Mouse (Mus musculus) heart, postnatal 0 days (tissue): Measurements from ENCODE around the gene Pank2. TPM values are rescaled to one million over a fixed set of nuclear protein-coding genes. Genes with fewer than 3 reads are reported as not detected.
"Not testable (repeated sequence)": the region's sequence is repeated elsewhere in the genome, so short reads cannot be mapped to it uniquely, and the experiment has no call there.

Experiments used
- ATAC-seq: fragments of 200-750 bp; cut with Nextera tagmentation; 2 replicates; pipeline ENCODE4 v1.8.0; 2017; ENCODE audit warnings: low read depth, moderate number of reproducible peaks, moderate library complexity; ENCODE audit not compliant: insufficient read depth
- DNase-seq: peaks from one replicate; pipeline ENCODE4 v3.0.0-alpha.2; 2016; ENCODE audit warnings: low spot score
- H3K27ac ChIP-seq: fragments of 300-500 bp; sonication (generic); 2 replicates; pipeline ENCODE4 v1.5.1; 2014; ENCODE audit warnings: low read depth, mild to moderate bottlenecking
- H3K27me3 ChIP-seq: fragments of 300-500 bp; sonication (generic); 2 replicates; pipeline ENCODE4 v1.6.1; 2014; ENCODE audit warnings: low read length, mixed read lengths; ENCODE audit not compliant: control insufficient read depth, insufficient read depth
- H3K36me3 ChIP-seq: fragments of 300-500 bp; sonication (generic); replicated peaks from 2 replicates; pipeline ENCODE4 v1.6.1; 2014; ENCODE audit warnings: low read length, mixed read lengths; ENCODE audit not compliant: control insufficient read depth, insufficient read depth
- H3K4me1 ChIP-seq: fragments of 300-500 bp; sonication (generic); 2 replicates; pipeline ENCODE4 v1.6.1; 2014; ENCODE audit warnings: antibody characterized with exemption; ENCODE audit not compliant: control insufficient read depth, insufficient read depth
- H3K4me2 ChIP-seq: fragments of 300-500 bp; sonication (generic); 2 replicates; pipeline ENCODE4 v1.6.1; 2014; ENCODE audit warnings: low read depth, mild to moderate bottlenecking, low read length, moderate library complexity
- H3K4me3 ChIP-seq: fragments of 300-500 bp; sonication (generic); 2 replicates; pipeline ENCODE4 v1.5.1; 2014; ENCODE audit warnings: low read depth, low read length
- H3K9ac ChIP-seq: fragments of 300-500 bp; sonication (generic); replicated peaks from 2 replicates; pipeline ENCODE4 v1.6.1; 2014; ENCODE audit warnings: low read depth, low read length, mixed read lengths
- H3K9me3 ChIP-seq: fragments of 300-500 bp; sonication (generic); replicated peaks from 2 replicates; pipeline ENCODE4 v1.6.1; 2016; ENCODE audit warnings: low read length; ENCODE audit not compliant: control insufficient read depth
- CTCF ChIP-seq: IDR thresholded peaks from 2 replicates; pipeline ENCODE4 v1.5.1; 2016; ENCODE audit warnings: antibody characterized with exemption, control low read depth, low read depth
- EP300 ChIP-seq: IDR thresholded peaks from 2 replicates; pipeline ENCODE4 v1.6.1; 2016; ENCODE audit warnings: antibody characterized with exemption, low read depth
- WGBS: fragments of 180-500 bp; shearing (Covaris S2); extraction: QIAGEN DNeasy Blood & Tissue Kit; methylation state at CpG from one replicate; pipeline ENCODE4 v1.1.7; 2014; 5-methylcytosine and 5-hydroxymethylcytosine counted together
- polyA plus RNA-seq: library from polyadenylated mRNA; unstranded; fragments of >200 nt; fragmentation: Nextera tagmentation; extraction: Ambion mirVana; gene quantifications from 2 replicates; pipeline ENCODE4 v1.2.1, GENCODE M21; 2015
- total RNA-seq: library from RNA; depleted of rRNA; stranded (reverse); fragments of >200 nt; gene quantifications from 2 replicates; pipeline ENCODE4 v1.2.3, GENCODE M21; 2014; ENCODE audit warnings: low replicate concordance

Pank2 gene
- total and polyA plus RNA-seq, 2 experiments from 2014 or later = 9.6 to 19.2 TPM

DNA sequence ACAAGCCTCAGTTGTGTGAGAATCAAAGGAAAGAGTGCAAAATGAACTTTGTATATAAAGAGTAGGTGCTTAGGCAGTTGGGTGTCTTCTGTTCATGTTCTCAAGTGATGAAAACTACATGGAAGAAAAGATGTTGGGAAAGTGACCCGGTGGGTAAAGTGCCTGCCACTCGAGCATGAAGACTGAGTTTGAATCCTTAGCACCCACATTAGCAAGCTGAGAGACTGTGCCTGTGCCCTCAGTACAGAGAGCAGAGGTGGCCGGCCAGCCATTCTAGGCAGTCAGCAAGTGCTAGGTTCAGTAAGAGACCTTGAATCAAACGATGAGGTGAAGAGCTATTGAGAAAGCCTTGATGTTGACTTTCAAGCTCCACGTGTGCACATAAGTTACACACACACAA is 14.4 kb downstream of the Pank2 start:
- ATAC-seq (no peak), DNase-seq (no peak)
- TF ChIP-seq EP300 = no peak
- TF ChIP-seq CTCF = no peak
- H3K9ac ChIP-seq = no peak overlapping the region
- H3K4me1 ChIP-seq = no peaks in the 10 kb centered on the region
- H3K27ac ChIP-seq = no peak overlapping the region
- no peak overlapping the region for H3K4me3 ChIP-seq
- peaks cover 72% of the 10 kb centered on the region for H3K36me3 ChIP-seq
- no peak overlapping the region for H3K4me2 ChIP-seq
- WGBS = 86% methylated on average over 5 of the region's 5 CpGs
- no peaks in the 10 kb centered on the region for H3K9me3 ChIP-seq
- no peaks in the 10 kb centered on the region for H3K27me3 ChIP-seq

DNA sequence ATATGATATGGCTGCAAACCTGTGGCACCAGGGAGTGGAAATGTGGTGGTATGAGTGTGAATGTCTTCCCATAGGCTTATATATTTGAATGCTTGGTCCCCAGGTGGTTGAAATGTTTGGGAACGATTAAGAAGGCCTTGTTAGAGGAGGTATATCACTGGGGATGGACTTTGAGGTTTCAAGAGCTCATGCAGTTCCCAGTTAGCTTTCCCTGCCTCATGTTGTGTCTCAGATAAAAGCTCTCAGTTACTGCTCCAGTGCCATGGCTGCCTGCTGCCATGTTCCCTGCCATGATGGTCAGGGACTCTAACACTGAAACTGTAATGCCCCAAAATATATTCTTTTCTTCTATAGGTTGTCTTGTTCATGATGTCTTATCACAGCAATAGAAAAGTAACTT is 19.3 kb downstream of the Pank2 start:
- Histone ChIP-seq H3K27me3 (no peaks in the 10 kb centered on the region), H3K36me3 (peaks cover 80% of the 10 kb centered on the region), H3K4me3 (no peak overlapping the region), H3K9me3 (no peaks in the 10 kb centered on the region), H3K9ac (no peak overlapping the region), H3K4me1 (no peaks in the 10 kb centered on the region), H3K27ac (no peak overlapping the region), H3K4me2 (no peak overlapping the region)
- DNase-seq = no peak
- 87% methylated on average over 1 of the region's 1 CpGs for WGBS
- TF ChIP-seq CTCF (no peak), EP300 (no peak)
- ATAC-seq = no peak

DNA sequence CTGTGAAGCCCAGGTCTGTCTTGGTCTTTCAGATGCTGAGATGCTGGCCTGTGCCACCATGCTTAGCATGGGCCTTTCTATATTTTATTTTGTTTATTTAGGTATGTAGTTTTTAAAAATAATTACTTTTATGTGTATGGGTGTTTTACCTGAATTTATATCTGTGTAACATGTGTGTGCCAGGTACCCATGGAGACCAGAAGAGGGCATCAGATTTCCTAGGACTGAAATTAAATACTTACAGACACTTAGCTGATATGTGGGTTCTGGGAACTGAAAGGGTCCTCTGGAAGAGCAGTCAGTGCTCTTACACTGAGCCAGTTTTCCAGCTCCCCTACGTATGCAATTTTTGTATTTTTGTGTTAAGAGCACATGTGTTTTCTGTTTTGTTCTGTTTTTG is 24.0 kb downstream of the Pank2 start:
- Histone ChIP-seq H3K27ac (no peak overlapping the region), H3K9ac (no peak overlapping the region), H3K4me2 (no peak overlapping the region), H3K27me3 (no peaks in the 10 kb centered on the region), H3K4me3 (no peak overlapping the region), H3K4me1 (no peaks in the 10 kb centered on the region), H3K9me3 (no peaks in the 10 kb centered on the region), H3K36me3 (peaks cover 70% of the 10 kb centered on the region)
- 92% methylated on average over 1 of the region's 1 CpGs for WGBS
- ATAC-seq (no peak), DNase-seq (no peak)
- TF ChIP-seq EP300 = no peak
- peak; percentile 31; the same call in 1 of the 2 replicates for TF ChIP-seq CTCF

DNA sequence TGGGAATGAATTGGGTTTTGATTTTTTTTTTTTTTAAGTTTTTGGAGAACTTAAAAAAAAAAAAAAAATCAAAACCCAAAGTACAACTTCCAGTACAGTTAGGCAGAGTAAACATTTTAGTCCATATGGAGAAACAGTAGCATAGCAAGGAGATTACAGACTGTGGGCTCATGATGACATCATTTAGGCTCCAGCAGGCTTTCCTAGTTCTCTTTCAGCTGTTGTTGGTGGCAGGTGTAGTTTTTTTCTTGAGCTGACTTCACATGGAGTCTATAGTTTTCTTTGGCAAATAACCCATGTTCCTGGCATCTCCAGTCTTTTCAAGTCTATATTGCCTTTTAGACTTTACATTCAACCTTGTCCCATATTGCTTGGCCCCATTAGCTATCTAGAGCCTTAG is 28.4 kb downstream of the Pank2 start:
- H3K9me3 ChIP-seq = no peaks in the 10 kb centered on the region
- H3K36me3 ChIP-seq = peaks cover 79% of the 10 kb centered on the region
- DNase-seq (no peak), ATAC-seq (no peak)
- H3K4me3 ChIP-seq = no peak overlapping the region
- no peaks in the 10 kb centered on the region for H3K4me1 ChIP-seq
- H3K4me2 ChIP-seq = no peak overlapping the region
- H3K9ac ChIP-seq = no peak overlapping the region
- TF ChIP-seq EP300 (no peak), CTCF (no peak)
- no peak overlapping the region for H3K27ac ChIP-seq
- no peaks in the 10 kb centered on the region for H3K27me3 ChIP-seq

DNA sequence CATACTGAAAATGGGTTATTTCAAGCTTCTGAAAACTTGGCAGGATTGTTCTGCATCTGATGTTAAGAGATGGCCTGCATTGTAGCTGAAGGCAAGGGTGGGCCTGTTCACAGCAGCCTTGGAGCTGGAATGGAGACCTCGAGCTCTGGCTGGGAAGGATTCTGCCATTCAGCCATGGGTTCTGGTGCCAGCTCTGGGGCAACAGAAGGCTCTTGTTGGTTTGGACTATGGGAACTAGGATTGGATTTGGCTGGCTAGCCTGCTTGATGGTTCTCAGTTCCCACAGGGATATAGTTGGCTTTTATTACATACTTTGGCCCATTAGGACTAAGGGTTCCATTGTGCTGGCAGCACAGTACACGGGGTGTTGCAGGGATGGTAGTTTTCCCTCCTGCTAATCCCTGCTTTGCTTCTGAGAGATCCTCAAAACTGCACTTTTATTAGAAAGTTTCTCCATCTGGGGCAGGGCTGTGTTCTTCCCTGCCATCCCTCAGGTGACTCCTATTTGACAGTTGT is 34.5 kb downstream of the Pank2 start:
- H3K36me3 ChIP-seq = peaks cover 67% of the 10 kb centered on the region
- H3K9ac ChIP-seq = no peak overlapping the region
- no peaks in the 10 kb centered on the region for H3K4me1 ChIP-seq
- no peak overlapping the region for H3K4me2 ChIP-seq
- no peak for ATAC-seq
- H3K4me3 ChIP-seq = no peak overlapping the region
- no peaks in the 10 kb centered on the region for H3K27me3 ChIP-seq
- DNase-seq = no peak
- no peaks in the 10 kb centered on the region for H3K9me3 ChIP-seq
- WGBS = 92% methylated on average over 2 of the region's 2 CpGs
- no peak for TF ChIP-seq CTCF
- TF ChIP-seq EP300 = no peak
- no peak overlapping the region for H3K27ac ChIP-seq

DNA sequence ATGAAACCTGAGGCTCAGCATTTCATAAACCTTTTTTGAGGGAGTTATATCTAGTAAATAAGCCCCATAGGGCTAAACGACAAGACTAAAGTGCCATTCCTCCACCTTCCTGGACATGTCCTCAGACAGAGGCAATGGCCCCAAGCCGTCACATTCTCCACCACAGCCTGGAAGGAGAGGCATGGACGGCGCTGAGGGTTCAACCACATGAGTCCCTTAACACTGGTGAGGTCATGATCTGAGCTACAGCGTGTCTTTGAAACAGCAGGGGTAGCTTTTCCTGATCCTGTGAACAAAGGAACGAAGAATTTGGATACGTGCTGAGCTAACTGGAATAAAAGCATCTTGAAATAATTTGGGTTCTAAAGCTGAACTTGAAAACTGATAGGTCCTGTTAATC is 36.4 kb downstream of the Pank2 start:
- ATAC-seq, H3K4me2 ChIP-seq, DNase-seq, H3K4me3 ChIP-seq, H3K27me3 ChIP-seq, H3K9ac ChIP-seq, H3K9me3 ChIP-seq, H3K4me1 ChIP-seq, H3K27ac ChIP-seq: not testable (repeated sequence)
- peaks cover 58% of the 10 kb centered on the region for H3K36me3 ChIP-seq
- 69% methylated on average over 7 of the region's 7 CpGs for WGBS
